In genomic region chr11:102604010-102604584, GRCm38 (mm10) we compare ENCODE assay signal across 7 mouse cellular contexts. TPM values are rescaled to one million over a fixed set of nuclear protein-coding genes. Genes with fewer than 3 reads are reported as not detected.
DNase-seq lines count a peak whose midpoint lies in the region; ATAC-seq and TF ChIP-seq lines count a peak whose summit lies in the region.

Gene Fzd2, plus strand, starts transcription at chr11:102604396.

- peak within 1 kb of the TSS; percentile 77 for H3K27ac ChIP-seq in intestine, postnatal 0 days (ENCODE audit: low read depth, low read length)
- H3K27ac ChIP-seq in small intestine, adult 2 months (ENCODE audit: insufficient read depth, low read depth, low read length), result peak within 1 kb of the TSS; percentile 42; the same call in 1 of the 2 replicates

- peak; percentile 21; the same call in 1 of the 2 replicates for TF ChIP-seq POLR2A in small intestine, adult 2 months (IDR thresholded peaks at IDR 0.05; ENCODE audit: low read depth, low read length)

- peak; percentile 76 for ATAC-seq in granulocyte monocyte progenitor cell, adult 5-6 weeks (replicated peaks; ENCODE audit: poor library complexity, severe bottlenecking)
- peak; percentile 82 for ATAC-seq in intestine, postnatal 0 days

- peak within 1 kb of the TSS; percentile 58 for H3K9ac ChIP-seq in intestine, postnatal 0 days (ENCODE audit: low read depth, low read length)

- H3K4me1 ChIP-seq in intestine, postnatal 0 days (replicated peaks; ENCODE audit: control insufficient read depth, insufficient read depth, low read length), result no peaks in the 10 kb centered on the region
- peaks cover 6% of the 10 kb centered on the region; the same call in 1 of the 2 replicates for H3K4me1 ChIP-seq in small intestine, adult 2 months (ENCODE audit: control insufficient read depth, insufficient read depth, insufficient read length, low read length)

- peak; percentile 91 for DNase-seq in adrenal gland, postnatal 14 days
- DNase-seq in embryo, embryonic 9.5 days (ENCODE audit: extremely low spot score), result peak; percentile 100
- DNase-seq in left cerebral cortex, postnatal 36 days (ENCODE audit: low spot score in 2 of 2), result peak; percentile 45 to 51
- DNase-seq in mesoderm, embryonic 11.5 days (ENCODE audit: low read depth, low spot score), result peak; percentile 99

- no peaks in the 10 kb centered on the region for H3K9me3 ChIP-seq in intestine, postnatal 0 days (ENCODE audit: control insufficient read depth)

- H3K27me3 ChIP-seq in intestine, postnatal 0 days (replicated peaks; ENCODE audit: control insufficient read depth, insufficient read depth, low read length), result peaks cover 34% of the 10 kb centered on the region
- peaks cover 6% of the 10 kb centered on the region for H3K27me3 ChIP-seq in small intestine, adult 2 months (ENCODE audit: control insufficient read depth, insufficient read depth, low read length)

- H3K4me3 ChIP-seq in intestine, postnatal 0 days (ENCODE audit: low read depth, low read length), result peak within 1 kb of the TSS; percentile 66
- peak within 1 kb of the TSS; percentile 70 for H3K4me3 ChIP-seq in small intestine, adult 2 months (ENCODE audit: low read depth, low read length)

- WGBS in intestine, postnatal 0 days, result 0% methylated on average over 16 of the region's 31 CpGs
- under 1% methylated on average over 31 of the region's 31 CpGs for WGBS in small intestine, adult 2 months

- H3K4me2 ChIP-seq in intestine, postnatal 0 days (replicated peaks; ENCODE audit: low read depth), result peak within 1 kb of the TSS; percentile 82

- H3K36me3 ChIP-seq in intestine, postnatal 0 days (ENCODE audit: control insufficient read depth, insufficient read depth), result no peaks in the 10 kb centered on the region
- no peaks in the 10 kb centered on the region for H3K36me3 ChIP-seq in small intestine, adult 2 months (ENCODE audit: control insufficient read depth, insufficient read depth, low read length)

- intact Hi-C loops in left cerebral cortex, postnatal 36 days (cut with DNase I), result no loop called here

- TF ChIP-seq CTCF in intestine, postnatal 0 days (IDR thresholded peaks at IDR 0.05; ENCODE audit: low read depth), result no peak
- no peak for TF ChIP-seq CTCF in small intestine, adult 2 months (IDR thresholded peaks at IDR 0.05; ENCODE audit: extremely low read depth, insufficient read length, insufficient replicate concordance, low read depth, low read length)

RNA-seq across cellular contexts. Expression of gene Fzd2, which starts in this region (rescaled TPM):
- 4.0 and 4.4 TPM in 2 replicates for total RNA-seq in adrenal gland, postnatal 14 days (2021)
- total RNA-seq in granulocyte monocyte progenitor cell, adult 5-6 weeks (2014; fragmentation: Nextera tagmentation), result not detected in 2 replicates
- total RNA-seq in granulocyte monocyte progenitor cell, adult 5-6 weeks (2017), result not detected in 2 replicates
- 6.0 and 6.2 TPM in 2 replicates for polyA plus RNA-seq in intestine, postnatal 0 days (2015; fragmentation: Nextera tagmentation; extraction: Ambion mirVana)
- total RNA-seq in left cerebral cortex, postnatal 36 days (2021), result 10 to 100 TPM; 10.5 to 12.7 TPM
- 9.0 and 12.4 TPM in 2 replicates for polyA plus RNA-seq in small intestine, adult 2 months (2012; rRNA removed)

Comparison
In these comparisons a context has a peak if more than half of its experiments do, and no peak if none do; other contexts are left out.
1. Peak in every context shown above with its lines: DNase-seq, ATAC-seq, H3K4me3 ChIP-seq and H3K27ac ChIP-seq.
2. Peak in ATAC-seq in granulocyte monocyte progenitor cell, adult 5-6 weeks; RNA of the gene not detected or under 1 TPM.
3. DNase-seq: peak in every context shown above with its lines; median percentile 100 in embryo, embryonic 9.5 days; 99 in mesoderm, embryonic 11.5 days; 91 in adrenal gland, postnatal 14 days; 48 in left cerebral cortex, postnatal 36 days.